Mouse (Mus musculus) brain, embryonic 14.5 days (tissue): ENCODE data around the gene Ttc3.

Experiments
- CTCF ChIP-seq: fragments of 200-500 bp; IDR thresholded peaks from 2 replicates; pipeline ENCODE4 v1.5.1; 2012; ENCODE audit warnings: inconsistent platforms, mild to moderate bottlenecking, moderate library complexity, borderline replicate concordance; ENCODE audit not compliant: insufficient read depth, insufficient read length; ENCODE audit errors: extremely low read depth
- POLR2A ChIP-seq: fragments of 200-500 bp; IDR thresholded peaks from 2 replicates; pipeline ENCODE4 v1.6.1; 2012; ENCODE audit warnings: mild to moderate bottlenecking, inconsistent platforms, borderline replicate concordance; ENCODE audit not compliant: poor library complexity, insufficient read depth, insufficient read length, severe bottlenecking; ENCODE audit errors: extremely low read depth

DNA sequence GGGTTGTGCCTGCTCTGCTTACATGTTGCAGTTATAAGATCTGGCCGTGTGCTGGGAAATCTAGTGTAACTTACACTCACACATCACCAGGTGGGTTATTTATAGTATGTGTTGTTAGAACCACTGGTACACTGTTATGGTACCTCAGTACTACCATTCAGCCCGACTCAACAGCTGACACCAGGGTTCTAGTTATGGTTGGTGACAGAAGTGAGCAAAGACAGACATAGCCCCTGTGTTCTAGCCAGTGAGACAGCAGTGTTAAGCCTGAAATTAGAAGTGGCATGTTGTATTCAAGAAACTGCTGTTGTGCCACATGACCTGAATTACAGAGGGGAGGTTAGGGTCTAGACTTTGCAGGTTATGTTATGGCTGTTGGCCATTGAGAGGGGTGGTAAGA lies 28.7 kb downstream of the Ttc3 start:
- no peak for TF ChIP-seq CTCF
- no peak for TF ChIP-seq POLR2A
